Mouse (Mus musculus): Measurements from ENCODE around the gene Vps33b. TPM values are rescaled to one million over a fixed set of nuclear protein-coding genes. Genes with fewer than 3 reads are reported as not detected.

The Vps33b gene
- polyA plus RNA-seq, 1 experiment from 2014 or later = 7.7 TPM

DNA sequence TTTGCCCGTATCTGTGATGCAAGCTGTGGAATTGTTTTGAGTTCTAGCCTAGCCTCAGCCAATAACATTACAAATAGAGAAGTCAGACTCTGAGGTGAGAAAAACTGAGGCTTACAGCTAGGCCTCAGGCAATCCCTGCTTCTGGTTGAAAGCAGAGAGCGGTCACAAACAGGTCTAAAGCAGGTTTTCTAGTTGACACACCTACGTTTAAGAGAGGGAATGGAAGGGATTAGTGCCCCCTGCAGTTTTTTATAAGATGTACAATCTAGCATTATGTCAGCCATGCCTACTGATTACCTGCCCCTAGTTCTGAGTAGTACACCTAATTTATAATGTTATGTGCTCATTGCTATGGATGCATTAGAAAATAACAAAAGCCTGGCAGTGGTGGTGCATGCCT is 38.3 kb downstream of the Vps33b start:
- no peak overlapping the region for H3K4me2 ChIP-seq (ENCODE audit: low read depth, low read length)
- H3K4me3 ChIP-seq (ENCODE audit: low read depth, low read length) = no peak overlapping the region
- ATAC-seq (replicated peaks; ENCODE audit: insufficient number of reproducible peaks, low FRiP score, low TSS enrichment, low read depth) = no peak
- no peak for DNase-seq (ENCODE audit: low spot score)
- no peaks in the 10 kb centered on the region for H3K9me3 ChIP-seq (replicated peaks; ENCODE audit: control insufficient read depth, low read length)
- no peaks in the 10 kb centered on the region for H3K4me1 ChIP-seq (ENCODE audit: control insufficient read depth, insufficient read depth, low read length)
- 78% methylated on average over 3 of the region's 3 CpGs for WGBS
- H3K36me3 ChIP-seq (replicated peaks; ENCODE audit: control insufficient read depth, insufficient read depth, low read depth, low read length) = peaks cover 4% of the 10 kb centered on the region
- H3K27me3 ChIP-seq (ENCODE audit: control insufficient read depth, insufficient read depth, low read length) = no peaks in the 10 kb centered on the region
- H3K27ac ChIP-seq (replicated peaks; ENCODE audit: low read depth, low read length) = no peak overlapping the region
- H3K9ac ChIP-seq (replicated peaks; ENCODE audit: low read length) = no peak overlapping the region

DNA sequence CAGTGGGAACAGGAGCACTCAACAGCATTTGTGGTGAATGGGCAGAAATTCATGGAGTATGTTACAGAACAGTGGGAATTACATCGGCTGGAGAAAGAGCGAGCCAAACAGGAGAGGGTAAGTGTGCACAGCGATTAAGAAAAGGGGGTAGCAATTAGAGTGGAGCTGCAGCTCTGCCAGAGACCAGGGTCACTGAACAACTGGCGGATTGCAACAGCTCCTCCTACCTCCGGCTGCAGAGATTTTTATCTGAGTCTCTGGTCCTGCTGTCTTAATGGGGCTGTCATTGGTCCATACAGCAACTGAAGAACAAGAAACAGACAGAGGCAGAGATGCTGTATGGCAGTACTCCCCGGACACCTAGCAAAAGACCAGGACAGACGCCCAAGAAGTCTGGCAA is 41.3 kb downstream of the Vps33b start:
- WGBS = 88% methylated on average over 7 of the region's 7 CpGs

DNA sequence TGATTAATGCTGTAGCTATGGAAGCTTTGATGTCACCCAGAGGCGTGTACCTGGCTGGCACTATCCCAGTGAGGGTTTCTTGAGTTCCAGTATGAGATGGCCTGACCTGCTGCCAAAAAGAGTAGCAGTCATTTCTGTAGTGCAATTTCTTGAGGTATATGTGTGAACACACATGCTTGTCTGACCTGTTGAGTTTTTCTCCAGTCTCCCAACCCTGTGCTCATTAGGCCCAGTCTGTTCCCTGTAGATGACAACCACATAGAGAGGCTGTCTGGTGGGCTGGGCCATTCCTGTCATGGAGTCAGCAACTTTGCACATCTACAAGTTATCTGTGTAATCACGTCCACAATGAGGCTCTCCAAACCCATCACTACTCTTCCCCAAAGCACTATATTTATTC is 46.3 kb downstream of the Vps33b start:
- no peak for ATAC-seq (replicated peaks; ENCODE audit: insufficient number of reproducible peaks, low FRiP score, low TSS enrichment, low read depth)
- Histone ChIP-seq H3K27ac (replicated peaks; ENCODE audit: low read depth, low read length) (no peak overlapping the region), H3K4me1 (ENCODE audit: control insufficient read depth, insufficient read depth, low read length) (no peaks in the 10 kb centered on the region), H3K27me3 (ENCODE audit: control insufficient read depth, insufficient read depth, low read length) (no peaks in the 10 kb centered on the region), H3K4me3 (ENCODE audit: low read depth, low read length) (no peak overlapping the region), H3K9ac (replicated peaks; ENCODE audit: low read length) (no peak overlapping the region), H3K36me3 (replicated peaks; ENCODE audit: control insufficient read depth, insufficient read depth, low read depth, low read length) (peaks cover 7% of the 10 kb centered on the region), H3K4me2 (ENCODE audit: low read depth, low read length) (no peak overlapping the region), H3K9me3 (replicated peaks; ENCODE audit: control insufficient read depth, low read length) (no peaks in the 10 kb centered on the region)
- 83% methylated on average over 2 of the region's 2 CpGs for WGBS
- no peak for DNase-seq (ENCODE audit: low spot score)

More for the DNA sequence above, 41.3 kb downstream of the Vps33b start:
- Histone ChIP-seq H3K4me1 (ENCODE audit: control insufficient read depth, insufficient read depth, low read length) (no peaks in the 10 kb centered on the region), H3K27ac (replicated peaks; ENCODE audit: low read depth, low read length) (no peak overlapping the region), H3K9ac (replicated peaks; ENCODE audit: low read length) (no peak overlapping the region), H3K9me3 (replicated peaks; ENCODE audit: control insufficient read depth, low read length) (no peaks in the 10 kb centered on the region), H3K36me3 (replicated peaks; ENCODE audit: control insufficient read depth, insufficient read depth, low read depth, low read length) (peaks cover 7% of the 10 kb centered on the region), H3K4me3 (ENCODE audit: low read depth, low read length) (no peak overlapping the region), H3K4me2 (ENCODE audit: low read depth, low read length) (no peak overlapping the region), H3K27me3 (ENCODE audit: control insufficient read depth, insufficient read depth, low read length) (no peaks in the 10 kb centered on the region)
- ATAC-seq (replicated peaks; ENCODE audit: insufficient number of reproducible peaks, low FRiP score, low TSS enrichment, low read depth) = no peak
- no peak for DNase-seq (ENCODE audit: low spot score)

DNA sequence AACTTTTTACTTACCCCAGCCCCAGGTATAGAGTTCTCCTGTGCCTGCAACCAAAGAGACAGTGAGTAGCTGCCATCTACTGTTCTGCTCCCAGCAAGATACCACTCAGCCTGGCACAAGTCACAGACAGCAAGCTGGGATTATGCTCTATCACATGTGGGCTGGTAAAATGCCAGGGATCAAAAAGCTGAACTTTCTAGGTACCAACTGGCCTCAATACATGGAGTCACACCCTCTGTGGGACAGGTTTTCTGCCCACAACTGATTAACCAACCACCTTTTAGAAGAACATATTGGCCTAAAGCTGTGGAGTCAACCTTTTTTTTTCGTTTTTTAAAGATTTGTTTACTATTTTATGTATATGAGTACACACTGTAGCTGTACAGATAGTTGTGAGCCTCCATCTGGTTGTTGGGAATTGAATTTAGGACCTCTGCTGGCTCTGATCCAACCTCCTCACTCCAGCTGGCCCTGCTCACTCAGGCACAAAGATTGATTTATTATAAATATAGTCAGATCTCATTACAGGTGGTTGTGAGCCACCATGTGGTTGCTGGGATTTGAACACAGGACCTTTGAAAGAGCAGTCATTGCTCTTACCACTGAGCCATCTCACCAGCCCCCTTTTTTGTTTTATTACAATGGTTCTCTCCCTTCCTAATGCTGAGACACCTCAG is 48.1 kb downstream of the Vps33b start:
- Histone ChIP-seq H3K9me3 (replicated peaks; ENCODE audit: control insufficient read depth, low read length) (no peaks in the 10 kb centered on the region), H3K27me3 (ENCODE audit: control insufficient read depth, insufficient read depth, low read length) (no peaks in the 10 kb centered on the region), H3K4me2 (ENCODE audit: low read depth, low read length) (no peak overlapping the region), H3K9ac (replicated peaks; ENCODE audit: low read length) (no peak overlapping the region), H3K4me3 (ENCODE audit: low read depth, low read length) (no peak overlapping the region), H3K36me3 (replicated peaks; ENCODE audit: control insufficient read depth, insufficient read depth, low read depth, low read length) (peaks cover 7% of the 10 kb centered on the region), H3K4me1 (ENCODE audit: control insufficient read depth, insufficient read depth, low read length) (no peaks in the 10 kb centered on the region), H3K27ac (replicated peaks; ENCODE audit: low read depth, low read length) (no peak overlapping the region)
- 87% methylated on average over 1 of the region's 1 CpGs for WGBS
- ATAC-seq (replicated peaks; ENCODE audit: insufficient number of reproducible peaks, low FRiP score, low TSS enrichment, low read depth) (no peak), DNase-seq (ENCODE audit: low spot score) (no peak)

GRCm38 (mm10) chr7:80318670-80319069 is 49.2 kb downstream of the Vps33b start:
- Histone ChIP-seq H3K4me1 (ENCODE audit: control insufficient read depth, insufficient read depth, low read length) (no peaks in the 10 kb centered on the region), H3K27me3 (ENCODE audit: control insufficient read depth, insufficient read depth, low read length) (no peaks in the 10 kb centered on the region), H3K4me3 (ENCODE audit: low read depth, low read length) (no peak overlapping the region), H3K27ac (replicated peaks; ENCODE audit: low read depth, low read length) (0 out of 2 replicates have a peak overlapping the region, but pooled peaks have one; percentile 13), H3K36me3 (replicated peaks; ENCODE audit: control insufficient read depth, insufficient read depth, low read depth, low read length) (peaks cover 7% of the 10 kb centered on the region), H3K4me2 (ENCODE audit: low read depth, low read length) (no peak overlapping the region), H3K9me3 (replicated peaks; ENCODE audit: control insufficient read depth, low read length) (no peaks in the 10 kb centered on the region), H3K9ac (replicated peaks; ENCODE audit: low read length) (no peak overlapping the region)
- no peak for ATAC-seq (replicated peaks; ENCODE audit: insufficient number of reproducible peaks, low FRiP score, low TSS enrichment, low read depth)
- DNase-seq (ENCODE audit: low spot score) = no peak
- 96% methylated on average over 4 of the region's 4 CpGs for WGBS

DNA sequence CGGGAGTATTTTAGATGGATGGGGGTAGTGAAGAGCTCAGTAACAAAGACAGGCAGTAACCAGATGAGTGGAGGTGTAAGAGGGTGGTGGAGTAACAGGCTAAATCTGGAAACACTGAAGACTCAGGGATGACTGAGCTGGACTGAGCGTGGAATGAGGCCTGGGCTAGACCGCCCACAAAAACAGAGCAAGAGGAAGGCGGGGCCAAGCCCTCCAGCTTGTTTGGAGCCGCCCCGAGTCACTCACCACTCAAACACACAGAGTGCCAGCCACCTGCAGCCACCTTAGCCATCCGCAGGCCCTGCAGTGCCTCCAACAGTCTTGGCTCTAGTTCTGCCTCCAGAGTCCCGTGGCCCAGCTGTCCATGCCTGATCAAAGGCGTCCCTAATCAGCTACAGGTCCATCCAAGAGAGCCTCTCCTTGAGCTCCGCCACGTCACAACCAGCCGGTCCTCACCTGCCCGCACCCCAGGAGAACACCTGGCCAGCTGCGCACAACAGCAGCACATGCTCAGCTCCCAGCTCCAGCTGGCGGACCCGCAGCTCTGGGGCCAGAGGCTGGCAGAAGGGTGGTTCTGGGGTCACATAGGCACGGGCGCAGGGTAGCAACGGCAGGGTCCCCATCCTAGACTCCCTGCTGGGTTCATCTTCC is 50.5 kb downstream of the Vps33b start:
- no peaks in the 10 kb centered on the region for H3K27me3 ChIP-seq (ENCODE audit: control insufficient read depth, insufficient read depth, low read length)
- no peaks in the 10 kb centered on the region for H3K4me1 ChIP-seq (ENCODE audit: control insufficient read depth, insufficient read depth, low read length)
- no peak overlapping the region for H3K4me3 ChIP-seq (ENCODE audit: low read depth, low read length)
- WGBS = 80% methylated on average over 19 of the region's 19 CpGs
- H3K36me3 ChIP-seq (replicated peaks; ENCODE audit: control insufficient read depth, insufficient read depth, low read depth, low read length) = no peaks in the 10 kb centered on the region; the same call in none of the 2 replicates
- DNase-seq (ENCODE audit: low spot score) (no peak), ATAC-seq (replicated peaks; ENCODE audit: insufficient number of reproducible peaks, low FRiP score, low TSS enrichment, low read depth) (no peak)
- H3K9ac ChIP-seq (replicated peaks; ENCODE audit: low read length) = no peak overlapping the region
- H3K27ac ChIP-seq (replicated peaks; ENCODE audit: low read depth, low read length) = no peak overlapping the region
- H3K4me2 ChIP-seq (ENCODE audit: low read depth, low read length) = no peak overlapping the region
- no peaks in the 10 kb centered on the region for H3K9me3 ChIP-seq (replicated peaks; ENCODE audit: control insufficient read depth, low read length)

- no peak for ATAC-seq (replicated peaks; ENCODE audit: insufficient number of reproducible peaks, low FRiP score, low TSS enrichment, low read depth)
- WGBS = 24% methylated on average over 8 of the region's 8 CpGs
- Histone ChIP-seq H3K36me3 (replicated peaks; ENCODE audit: control insufficient read depth, insufficient read depth, low read depth, low read length) (peaks cover 6% of the 10 kb centered on the region), H3K4me2 (ENCODE audit: low read depth, low read length) (peak overlapping the region; percentile 69), H3K4me1 (ENCODE audit: control insufficient read depth, insufficient read depth, low read length) (no peaks in the 10 kb centered on the region), H3K9ac (replicated peaks; ENCODE audit: low read length) (peak overlapping the region; percentile 74), H3K4me3 (ENCODE audit: low read depth, low read length) (peak overlapping the region; percentile 60), H3K27me3 (ENCODE audit: control insufficient read depth, insufficient read depth, low read length) (no peaks in the 10 kb centered on the region), H3K9me3 (replicated peaks; ENCODE audit: control insufficient read depth, low read length) (no peaks in the 10 kb centered on the region), H3K27ac (replicated peaks; ENCODE audit: low read depth, low read length) (no peak overlapping the region)
- no peak for DNase-seq (ENCODE audit: low spot score)
Measured at GRCm38 (mm10) chr7:80323336-80323735, 53.9 kb downstream of the Vps33b start.

GRCm38 (mm10) chr7:80324043-80324815 is 54.8 kb downstream of the Vps33b start, which contains the start of gene Rccd1:
Gene Rccd1, minus strand, starts transcription at chr7:80324454.
- ATAC-seq (replicated peaks; ENCODE audit: insufficient number of reproducible peaks, low FRiP score, low TSS enrichment, low read depth) (peak; percentile 98), DNase-seq (ENCODE audit: low spot score) (peak; percentile 96)
- H3K9ac ChIP-seq (replicated peaks; ENCODE audit: low read length) = peak within 1 kb of the TSS; percentile 74
- H3K27ac ChIP-seq (replicated peaks; ENCODE audit: low read depth, low read length) = peak within 1 kb of the TSS; percentile 59; the same call in 1 of the 2 replicates
- 3% methylated on average over 38 of the region's 38 CpGs for WGBS
- H3K4me1 ChIP-seq (ENCODE audit: control insufficient read depth, insufficient read depth, low read length) = no peaks in the 10 kb centered on the region
- H3K36me3 ChIP-seq (replicated peaks; ENCODE audit: control insufficient read depth, insufficient read depth, low read depth, low read length) = peaks cover 6% of the 10 kb centered on the region
- H3K9me3 ChIP-seq (replicated peaks; ENCODE audit: control insufficient read depth, low read length) = no peaks in the 10 kb centered on the region
- peak within 1 kb of the TSS; percentile 60 for H3K4me3 ChIP-seq (ENCODE audit: low read depth, low read length)
- no peaks in the 10 kb centered on the region for H3K27me3 ChIP-seq (ENCODE audit: control insufficient read depth, insufficient read depth, low read length)
- H3K4me2 ChIP-seq (ENCODE audit: low read depth, low read length) = peak within 1 kb of the TSS; percentile 69
